Mouse (Mus musculus): ENCODE measurements at regions not wholly inside any gene's neighbourhood (a gene's known extent, or its start where the extent isn't known, plus 50 kb on each side); places are given as distances from the start of the nearest gene placed in this dataset.

DNA sequence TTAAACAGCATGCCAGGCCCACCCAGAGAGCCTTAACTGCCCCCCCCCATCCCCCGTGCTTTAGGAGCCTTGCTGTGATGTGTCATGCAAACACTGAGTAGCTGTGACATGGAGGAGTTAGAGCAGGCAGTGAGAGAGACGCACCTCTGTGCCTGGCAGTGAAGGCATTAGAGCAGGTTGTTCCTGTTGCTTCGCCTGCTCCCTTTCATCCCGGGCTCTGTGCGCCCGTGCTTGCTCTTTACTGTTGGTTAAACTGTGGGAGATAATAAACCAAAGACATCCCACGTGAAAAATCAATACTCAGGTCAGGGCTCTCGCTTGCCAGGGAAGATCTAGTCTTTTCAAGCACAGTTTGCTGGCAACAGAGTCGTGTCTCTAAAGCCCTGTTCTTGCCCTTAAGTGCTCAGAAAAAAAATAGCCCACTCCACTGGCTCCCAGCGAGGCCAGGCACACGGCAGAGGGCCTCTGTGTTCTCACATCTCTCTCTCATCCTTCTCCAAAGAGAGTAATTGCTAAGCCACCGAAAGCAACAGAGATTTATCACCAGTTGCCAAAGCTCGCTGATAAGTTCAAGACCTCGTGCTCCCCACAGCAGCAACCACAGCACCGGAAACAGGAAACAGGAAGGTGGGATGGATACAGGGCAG lies 181.2 kb upstream of the 3110018I06Rik start:
- no peak for DNase-seq (ENCODE audit: extremely low spot score in 1 of 2, low spot score in 1 of 2)

DNA sequence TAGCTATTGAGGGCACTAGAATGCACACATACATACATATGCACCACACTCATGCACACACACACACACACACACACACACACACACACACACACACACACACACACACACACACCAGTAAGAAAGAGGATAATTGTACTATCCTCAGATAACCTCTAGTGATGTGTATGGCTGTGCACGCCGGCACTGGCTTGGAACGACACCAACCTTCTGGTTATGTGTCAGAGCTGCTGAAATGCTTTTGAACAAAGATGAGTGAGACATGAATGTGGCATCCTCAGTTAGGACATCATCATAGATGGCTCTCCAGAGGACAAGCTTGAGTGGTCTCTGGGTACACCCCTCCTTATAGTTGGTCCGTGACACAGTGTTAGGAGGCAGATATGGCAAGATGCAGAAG lies 173.0 kb upstream of the 3110018I06Rik start:
- DNase-seq (ENCODE audit: extremely low spot score in 1 of 2, low spot score in 1 of 2) = no peak

GRCm38 (mm10) chr12:107322861-107323260 lies 165.6 kb upstream of the 3110018I06Rik start:
- no peak for DNase-seq (ENCODE audit: extremely low spot score in 1 of 2, low spot score in 1 of 2)

DNA sequence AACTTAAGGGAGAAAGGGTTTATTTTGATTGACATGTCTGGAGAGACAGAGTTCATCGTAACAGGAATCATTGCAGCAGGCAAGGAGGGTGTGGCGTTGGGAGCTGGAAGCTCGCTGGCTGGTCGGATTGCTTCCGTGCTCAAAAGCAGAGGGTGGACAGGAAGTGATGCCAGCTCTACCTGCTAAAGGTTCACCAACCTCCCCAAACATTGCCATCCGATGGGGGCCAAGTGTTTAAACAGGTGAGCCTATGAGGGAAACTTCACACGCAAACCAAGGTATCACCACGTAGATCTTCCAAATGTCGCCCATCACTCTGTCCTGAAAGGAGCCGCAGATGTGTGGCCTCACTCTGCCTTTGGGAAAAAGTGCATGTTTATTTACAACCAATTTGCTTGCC lies 162.3 kb upstream of the 3110018I06Rik start:
- no peak for DNase-seq (ENCODE audit: extremely low spot score in 1 of 2, low spot score in 1 of 2)

DNA sequence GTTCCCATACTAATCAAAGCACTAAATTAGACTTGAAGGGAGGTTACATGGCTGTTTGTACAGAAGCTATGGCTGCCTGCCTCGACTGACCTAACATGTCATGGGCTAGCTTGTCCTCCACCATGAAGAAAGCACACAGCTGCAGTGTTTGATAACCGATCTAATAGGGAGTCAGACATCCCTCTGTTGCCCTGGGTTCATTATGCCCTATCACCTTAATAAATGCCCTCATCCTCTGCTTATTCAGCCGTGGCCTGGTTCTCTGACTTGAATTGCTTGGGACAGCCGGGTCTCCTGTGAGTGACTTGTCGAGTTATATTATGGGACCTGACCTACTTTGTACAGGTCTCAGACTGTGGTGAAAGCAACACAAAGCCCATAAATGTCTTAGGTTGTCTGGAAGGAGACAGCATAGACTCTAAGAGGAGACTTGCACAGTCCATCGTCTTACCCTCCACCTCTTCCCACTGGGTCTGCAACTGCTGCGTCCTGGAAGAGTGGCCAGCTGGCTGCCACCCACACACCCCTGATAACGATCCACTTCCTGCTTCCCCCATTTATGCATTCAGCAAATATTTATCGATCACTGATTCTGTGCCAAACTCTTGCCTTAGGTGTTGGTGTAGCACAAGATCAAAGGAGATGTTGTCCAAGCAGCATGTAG lies 161.2 kb upstream of the 3110018I06Rik start:
- DNase-seq (ENCODE audit: extremely low spot score in 1 of 2, low spot score in 1 of 2) = no peak

DNA sequence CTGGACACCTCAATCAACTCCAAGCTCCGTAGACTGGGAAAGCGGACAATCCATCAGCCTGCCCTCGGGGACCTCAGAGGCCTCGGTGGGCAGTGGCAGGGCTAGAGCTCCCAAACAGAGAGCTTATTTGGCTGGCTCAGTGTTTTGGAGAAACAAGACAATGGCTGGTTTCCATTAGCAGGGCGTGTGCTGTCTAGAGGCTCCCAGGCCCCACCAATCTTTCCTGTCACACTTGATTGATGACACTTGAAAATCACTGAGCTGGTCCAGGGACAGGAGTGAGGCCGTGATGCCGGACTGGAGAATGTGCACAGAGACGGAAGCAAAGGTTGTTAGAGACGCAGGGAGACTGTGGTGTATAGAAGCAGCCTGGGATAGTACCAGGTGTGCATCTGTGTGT lies 159.4 kb upstream of the 3110018I06Rik start:
- DNase-seq (ENCODE audit: extremely low spot score in 1 of 2, low spot score in 1 of 2) = no peak

GRCm38 (mm10) chr12:107334366-107334765 lies 154.1 kb upstream of the 3110018I06Rik start:
- DNase-seq (ENCODE audit: extremely low spot score in 1 of 2, low spot score in 1 of 2) = no peak

GRCm38 (mm10) chr12:107335106-107335505 lies 153.3 kb upstream of the 3110018I06Rik start:
- DNase-seq (ENCODE audit: extremely low spot score in 1 of 2, low spot score in 1 of 2) = peak; percentile 25 to 44

DNA sequence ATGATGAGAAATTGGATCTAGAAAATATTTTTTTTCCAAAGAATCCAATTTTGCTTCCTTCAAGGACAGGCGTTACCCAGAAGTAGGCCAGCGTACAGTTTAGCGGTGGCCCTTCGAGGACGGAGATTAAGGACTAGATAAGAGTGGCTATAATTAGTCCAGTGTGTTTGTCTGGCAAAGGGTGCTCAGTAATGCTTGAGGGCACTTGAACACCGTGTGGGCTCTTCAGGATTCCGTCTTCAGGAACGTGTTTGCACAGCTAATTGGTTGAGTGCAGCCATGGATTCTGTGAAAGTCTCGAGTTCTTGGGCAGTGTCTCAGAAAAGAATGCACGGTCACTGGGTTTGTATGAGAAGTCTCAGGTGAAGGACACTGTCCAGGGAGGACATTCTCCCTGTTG lies 149.7 kb upstream of the 3110018I06Rik start:
- DNase-seq (ENCODE audit: extremely low spot score in 1 of 2, low spot score in 1 of 2) = no peak

- no peak for DNase-seq (ENCODE audit: extremely low spot score in 1 of 2, low spot score in 1 of 2)
Observed at GRCm38 (mm10) chr12:107356211-107356610, 132.2 kb upstream of the 3110018I06Rik start.

DNA sequence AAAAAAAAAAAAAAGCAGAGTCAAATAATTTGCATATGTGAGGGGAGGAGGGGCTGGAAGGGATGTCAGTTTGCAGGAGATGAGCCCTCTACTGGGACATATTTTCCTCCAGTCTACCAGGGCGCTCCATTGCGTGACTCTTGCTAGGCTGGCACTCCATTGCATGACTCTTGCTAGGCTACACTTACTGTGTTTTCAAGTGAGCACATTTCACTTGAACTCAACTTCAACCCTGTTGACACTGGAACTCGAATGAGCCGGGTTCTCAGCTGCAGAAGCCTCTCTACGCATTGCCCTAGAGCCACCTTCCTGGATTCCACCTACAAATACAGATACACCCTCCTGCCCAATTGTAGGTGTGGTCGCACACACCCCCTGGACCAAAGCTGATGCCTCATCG lies 131.5 kb upstream of the 3110018I06Rik start:
- DNase-seq (ENCODE audit: extremely low spot score in 1 of 2, low spot score in 1 of 2) = no peak

GRCm38 (mm10) chr12:107360511-107360910 lies 127.9 kb upstream of the 3110018I06Rik start:
- no peak for DNase-seq (ENCODE audit: extremely low spot score in 1 of 2, low spot score in 1 of 2)

DNA sequence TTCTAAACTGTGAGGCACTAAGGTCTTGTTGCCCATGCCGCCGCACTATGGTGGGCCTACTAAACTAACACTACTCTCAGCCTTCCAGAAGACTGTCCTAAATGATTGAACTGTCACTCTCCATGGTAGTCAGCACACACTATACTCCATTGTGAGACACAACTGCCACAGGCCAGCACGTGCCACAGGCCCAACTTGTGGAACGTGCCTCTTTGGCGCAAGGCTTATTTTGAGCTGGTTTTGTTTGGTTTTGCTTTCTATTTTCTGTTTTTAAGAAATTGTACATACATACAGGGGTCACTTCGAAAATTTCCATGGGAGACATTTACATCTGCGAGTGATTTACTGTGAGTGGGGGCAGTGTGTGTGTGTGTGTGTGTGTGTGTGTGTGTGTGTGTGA lies 126.8 kb upstream of the 3110018I06Rik start:
- DNase-seq (ENCODE audit: extremely low spot score in 1 of 2, low spot score in 1 of 2) = no peak

DNA sequence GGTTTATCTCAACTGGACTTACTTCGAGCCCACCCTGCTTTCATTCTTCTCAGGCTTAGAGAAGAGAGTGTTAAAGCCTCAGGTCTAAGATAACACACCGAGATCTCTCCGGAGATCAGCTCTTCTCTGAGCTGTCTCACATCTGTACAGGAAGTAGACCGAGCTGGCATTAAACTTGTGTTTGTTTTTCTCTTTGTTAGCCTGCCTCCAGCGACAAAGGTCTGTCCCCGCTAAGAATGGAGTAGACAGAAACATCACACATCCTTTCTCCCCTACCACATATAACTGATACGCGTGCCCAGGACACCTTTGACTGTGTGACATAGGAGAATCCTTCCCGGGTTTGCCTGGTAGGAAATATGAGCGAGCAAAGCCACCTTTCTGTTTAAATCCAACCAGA lies 126.3 kb upstream of the 3110018I06Rik start:
- no peak for DNase-seq (ENCODE audit: extremely low spot score in 1 of 2, low spot score in 1 of 2)

- no peak for DNase-seq (ENCODE audit: extremely low spot score in 1 of 2, low spot score in 1 of 2)
Observed at GRCm38 (mm10) chr12:107372254-107372653, 116.2 kb upstream of the 3110018I06Rik start.

GRCm38 (mm10) chr12:107392050-107392795 lies 96.2 kb upstream of the 3110018I06Rik start:
- no peak for DNase-seq (ENCODE audit: extremely low spot score in 1 of 2, low spot score in 1 of 2)

DNA sequence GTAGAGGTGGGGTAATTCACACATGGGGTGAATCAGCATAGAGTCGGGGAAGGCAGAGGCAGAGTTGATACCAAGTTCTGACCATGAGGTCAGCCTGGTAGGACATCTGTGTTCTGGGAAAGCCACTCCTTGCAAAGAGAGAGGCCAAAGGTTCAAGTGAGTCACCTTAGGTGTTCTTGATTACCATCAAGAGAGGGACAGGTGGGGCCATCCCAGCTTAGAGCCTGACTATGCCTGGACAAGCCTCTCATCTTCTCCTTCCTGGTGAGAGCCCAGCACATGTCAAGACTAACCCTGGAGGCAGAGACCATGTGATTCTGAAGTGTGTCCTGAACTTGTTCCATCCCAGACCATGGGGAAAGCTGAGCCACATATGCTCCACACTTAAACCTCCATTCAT lies 94.0 kb upstream of the 3110018I06Rik start:
- DNase-seq (ENCODE audit: extremely low spot score in 1 of 2, low spot score in 1 of 2) = no peak

GRCm38 (mm10) chr12:107404821-107405220 lies 83.6 kb upstream of the 3110018I06Rik start:
- DNase-seq (ENCODE audit: extremely low spot score in 1 of 2, low spot score in 1 of 2) = no peak

DNA sequence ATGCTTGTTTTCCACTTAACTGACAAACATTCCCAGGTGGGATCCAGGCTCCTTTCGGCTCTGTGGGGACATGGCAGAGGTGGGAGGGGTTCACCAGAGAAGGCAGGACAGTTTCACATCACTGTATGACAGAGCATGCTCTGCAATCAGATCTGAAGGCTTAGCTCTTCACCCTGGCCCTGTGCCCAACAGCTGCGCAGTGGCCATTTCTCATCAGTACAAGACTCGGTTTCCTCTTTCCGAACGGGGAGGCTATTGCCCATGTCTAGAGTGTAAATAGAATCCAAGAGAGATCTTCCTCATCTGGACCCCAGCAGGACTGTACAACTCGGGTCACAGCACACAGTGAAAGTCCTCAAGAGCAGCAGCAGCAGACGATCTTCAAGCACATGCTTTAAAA lies 64.5 kb upstream of the 3110018I06Rik start:
- no peak for DNase-seq (ENCODE audit: extremely low spot score in 1 of 2, low spot score in 1 of 2)

- DNase-seq (ENCODE audit: extremely low spot score in 1 of 2, low spot score in 1 of 2) = no peak
Observed at GRCm38 (mm10) chr12:107438506-107438905, 49.9 kb upstream of the 3110018I06Rik start.
